Mouse (Mus musculus) embryonic fibroblast, embryonic 13.5 days (primary cell): ENCODE data around the gene Gng8.
A peak's percentile ranks its signal among the peaks of the same experiment; 100 is the strongest.

Experiments used
- CTCF ChIP-seq: IDR thresholded peaks from 2 replicates; pipeline ENCODE4 v1.5.1; 2011; ENCODE audit warnings: mild to moderate bottlenecking, control low read depth, low read length, moderate library complexity, borderline replicate concordance; ENCODE audit not compliant: insufficient read depth
- POLR2A ChIP-seq: IDR thresholded peaks from 2 replicates; pipeline ENCODE4 v1.6.1; 2011; ENCODE audit warnings: low read depth, mild to moderate bottlenecking, control low read depth, low read length, moderate library complexity

DNA sequence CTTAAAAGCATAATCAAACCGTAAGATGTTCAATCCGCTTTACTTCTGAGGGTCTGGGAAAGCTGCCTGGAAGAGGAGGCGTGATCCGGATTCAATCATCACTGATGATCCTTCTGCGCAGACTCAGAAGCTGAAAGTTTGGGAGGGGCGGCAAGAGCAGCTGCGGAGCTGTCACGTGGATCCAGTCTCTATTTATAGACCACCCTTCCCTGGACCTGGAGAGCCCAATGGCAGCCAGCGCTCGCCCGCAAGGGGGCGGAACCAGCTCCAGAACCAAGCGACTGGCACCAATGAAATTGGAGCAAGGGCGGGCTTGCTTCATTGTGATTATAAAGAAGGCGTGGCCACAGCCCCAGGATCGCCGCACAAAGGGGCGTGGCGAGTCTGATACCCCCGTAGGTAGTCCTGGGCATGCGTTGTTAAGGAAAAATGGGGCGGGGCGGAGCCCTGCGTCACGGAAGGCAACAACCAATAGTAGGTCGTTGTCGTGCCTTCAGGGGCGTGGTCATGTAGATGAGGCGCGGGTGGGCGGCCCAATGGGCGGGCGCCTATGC is 16.8 kb upstream of the Gng8 start:
- peak; percentile 65 for TF ChIP-seq POLR2A
- TF ChIP-seq CTCF, result no peak
